Mouse (Mus musculus): ENCODE measurements around the gene Cnr1.

The Cnr1 gene

DNA sequence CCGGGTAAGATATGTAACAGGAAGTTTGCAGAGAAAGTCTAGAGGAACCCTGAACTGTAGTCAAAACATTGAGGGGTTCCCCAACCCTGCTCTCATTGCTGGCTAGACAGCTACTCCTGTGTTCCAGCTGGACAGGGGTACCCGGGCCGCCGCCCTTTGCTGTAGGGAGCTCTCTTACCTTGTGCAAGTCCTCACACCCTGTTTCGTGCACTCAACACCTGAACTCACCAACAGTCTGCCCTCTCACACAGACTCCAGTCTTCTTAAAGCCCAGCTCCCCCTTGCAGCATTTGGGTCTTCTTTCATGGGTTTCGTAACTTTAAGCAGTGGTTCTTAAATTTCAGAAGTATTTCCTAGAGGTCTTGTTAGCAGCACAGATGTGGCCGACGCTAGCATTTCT lies 7.0 kb downstream of the Cnr1 start:
- in situ Hi-C loops (cut with MboI; ENCODE audit: low sequenced_read_pairs) = no loop called here

GRCm38 (mm10) chr4:33941557-33941956 lies 17.2 kb downstream of the Cnr1 start:
- in situ Hi-C loops (cut with MboI; ENCODE audit: low sequenced_read_pairs) = no loop called here

GRCm38 (mm10) chr4:33943936-33944335 lies 19.5 kb downstream of the Cnr1 start:
- in situ Hi-C loops (cut with MboI; ENCODE audit: low sequenced_read_pairs) = no loop called here

DNA sequence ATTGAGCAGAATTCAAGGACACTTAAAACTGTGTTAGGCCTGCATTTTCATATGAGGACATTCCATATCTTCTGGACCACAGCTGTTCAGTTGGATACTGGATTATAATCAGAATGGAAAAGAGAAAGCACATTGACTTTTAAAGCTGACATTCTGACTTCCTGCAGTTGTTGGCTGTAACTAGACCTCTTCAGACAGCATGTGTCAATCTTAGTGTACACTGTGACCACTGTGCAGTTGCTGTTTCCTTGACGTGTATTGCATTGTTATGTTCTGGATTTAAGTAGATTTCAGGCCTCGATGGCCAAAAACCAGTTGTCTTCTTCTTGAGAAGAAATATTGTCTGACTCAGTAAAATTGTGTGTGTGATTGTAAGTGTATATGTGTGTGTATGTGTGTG lies 21.3 kb downstream of the Cnr1 start:
- in situ Hi-C loops (cut with MboI; ENCODE audit: low sequenced_read_pairs) = no loop called here

- in situ Hi-C loops (cut with MboI; ENCODE audit: low sequenced_read_pairs) = no loop called here
These were observed 23.2 kb downstream of the Cnr1 start for GRCm38 (mm10) chr4:33947584-33947983.

DNA sequence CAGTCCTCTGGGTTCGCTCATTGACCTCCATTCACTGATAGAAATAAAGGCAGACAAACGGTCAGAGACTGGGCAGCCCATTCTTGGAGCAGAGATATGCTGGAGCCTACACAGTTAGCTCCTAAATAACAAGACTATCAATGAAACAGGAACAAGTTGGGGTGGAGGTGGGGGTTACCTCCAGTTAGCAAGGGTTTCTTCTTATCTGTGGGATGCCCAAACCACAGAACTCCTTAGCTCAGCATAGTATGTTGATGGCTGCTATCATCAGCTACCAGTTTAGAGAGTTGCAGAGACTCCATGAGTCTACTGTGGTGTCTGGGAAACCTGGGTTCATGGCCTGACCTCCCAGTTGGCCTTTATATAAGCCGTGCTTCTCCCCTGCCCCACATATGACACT lies 33.0 kb downstream of the Cnr1 start:
- in situ Hi-C loops (cut with MboI; ENCODE audit: low sequenced_read_pairs) = no loop called here

DNA sequence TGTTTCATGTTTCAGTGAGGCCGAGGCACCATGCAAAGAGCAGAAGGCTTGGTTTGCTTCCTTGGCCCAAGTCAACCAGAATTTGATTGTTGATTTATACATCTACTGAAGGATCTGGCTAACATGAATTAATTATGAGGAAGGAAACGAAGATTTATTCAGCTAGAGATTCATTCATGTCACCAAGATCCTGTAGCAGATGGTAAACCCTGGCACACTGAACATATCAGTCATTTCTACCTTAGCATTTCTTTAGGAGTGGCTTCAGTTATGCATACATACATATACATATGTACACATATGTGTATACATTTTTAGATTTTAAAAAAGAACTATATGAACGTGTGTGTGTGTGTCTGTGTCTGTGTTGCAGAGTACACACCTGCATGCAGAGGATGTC lies 34.1 kb downstream of the Cnr1 start:
- in situ Hi-C loops (cut with MboI; ENCODE audit: low sequenced_read_pairs) = no loop called here

- in situ Hi-C loops (cut with MboI; ENCODE audit: low sequenced_read_pairs) = no loop called here
These were observed 35.4 kb downstream of the Cnr1 start for GRCm38 (mm10) chr4:33959841-33960240.

- in situ Hi-C loops (cut with MboI; ENCODE audit: low sequenced_read_pairs) = no loop called here
These were observed 46.3 kb downstream of the Cnr1 start for GRCm38 (mm10) chr4:33970726-33971125.

GRCm38 (mm10) chr4:33988466-33989089 lies 64.2 kb downstream of the Cnr1 start:
- in situ Hi-C loops (cut with MboI; ENCODE audit: low sequenced_read_pairs) = no loop called here

GRCm38 (mm10) chr4:33992687-33993086 lies 68.3 kb downstream of the Cnr1 start:
- in situ Hi-C loops (cut with MboI; ENCODE audit: low sequenced_read_pairs) = no loop called here

DNA sequence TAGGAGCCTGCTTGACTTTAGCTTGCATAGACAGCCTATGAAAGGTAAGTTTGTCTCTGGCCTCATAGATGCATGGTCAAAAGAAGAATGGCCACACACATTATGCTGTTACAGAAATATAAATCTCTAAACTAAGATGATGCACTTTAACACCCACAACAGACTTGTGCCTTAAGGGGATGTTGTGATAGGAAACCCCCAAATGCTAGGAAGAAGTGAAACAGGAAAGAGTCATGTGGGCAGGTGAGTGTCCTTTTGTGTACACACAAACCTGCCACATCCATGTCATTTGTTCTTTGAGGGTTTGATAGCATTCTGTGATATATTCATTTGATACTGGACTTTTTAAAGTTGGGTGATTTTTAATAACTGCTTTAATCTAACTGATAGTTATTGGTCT lies 72.0 kb downstream of the Cnr1 start:
- in situ Hi-C loops (cut with MboI; ENCODE audit: low sequenced_read_pairs) = no loop called here

Measured in CH12F3 (cell line).